Mouse (Mus musculus) myocyte (in vitro differentiated cells): ENCODE measurements around the gene Ccdc71.

Experiments
- CEBPB ChIP-seq: IDR thresholded peaks from 2 replicates; pipeline ENCODE4 v1.6.1; 2011; ENCODE audit warnings: mild to moderate bottlenecking, moderate library complexity; ENCODE audit not compliant: poor library complexity, insufficient read depth, severe bottlenecking
- E2F4 ChIP-seq: IDR thresholded peaks from one replicate; pipeline ENCODE4 v1.6.1; 2011; ENCODE audit warnings: mild to moderate bottlenecking, control low read depth, moderate library complexity; ENCODE audit not compliant: insufficient read depth
- POLR2A ChIP-seq: IDR thresholded peaks from one replicate; pipeline ENCODE4 v1.6.1; 2011; ENCODE audit warnings: low read depth, mild to moderate bottlenecking, control low read depth, moderate library complexity; ENCODE audit not compliant: insufficient read length
- TCF12 ChIP-seq: IDR thresholded peaks from one replicate; pipeline ENCODE4 v1.6.1; 2011; ENCODE audit warnings: mild to moderate bottlenecking, control low read depth; ENCODE audit not compliant: poor library complexity, insufficient read depth, severe bottlenecking
- USF1 ChIP-seq: IDR thresholded peaks from one replicate; pipeline ENCODE4 v1.6.1; 2011; ENCODE audit warnings: low read depth, mild to moderate bottlenecking, control low read depth, moderate library complexity

DNA sequence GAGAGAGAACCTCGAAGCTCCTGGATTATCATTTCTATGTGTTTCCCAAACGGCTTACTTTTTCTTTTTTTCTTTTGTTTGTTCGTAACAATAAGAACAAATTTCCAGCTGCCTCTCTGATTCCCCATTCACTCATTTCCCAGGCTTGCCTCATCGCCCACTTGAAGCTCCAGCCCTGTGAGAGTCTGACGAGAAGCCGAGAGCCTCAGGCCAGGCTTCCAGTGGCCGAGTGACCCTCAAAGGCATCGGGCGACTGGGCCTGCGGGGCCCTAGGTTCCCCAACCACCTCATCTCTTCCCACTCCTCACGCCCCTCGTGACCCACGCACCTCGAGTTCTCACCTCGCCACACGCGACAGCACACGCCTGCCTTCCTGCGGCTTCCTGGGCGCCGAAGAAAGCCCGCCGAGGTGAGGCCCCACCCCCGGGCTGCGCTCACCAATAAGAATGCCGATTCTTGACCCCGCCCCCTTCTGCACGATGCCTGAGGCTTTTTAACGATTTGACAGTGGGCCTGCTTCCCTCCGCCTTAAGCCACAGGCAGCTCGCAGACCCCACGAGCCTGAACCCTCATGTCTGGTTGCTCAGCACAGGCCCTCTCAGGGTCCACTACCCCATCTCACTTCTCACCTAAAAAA is 28.8 kb upstream of the Ccdc71 start:
- no peak for TF ChIP-seq TCF12
- TF ChIP-seq POLR2A, result no peak
- TF ChIP-seq E2F4, result no peak
- no peak for TF ChIP-seq USF1
- no peak for TF ChIP-seq CEBPB
